Mouse (Mus musculus) kidney, adult 2 months (tissue): ENCODE data around the gene Sgf29. TPM values are rescaled to one million over a fixed set of nuclear protein-coding genes. Genes with fewer than 3 reads are reported as not detected.

Experiments
- DNase-seq: peaks from one replicate; pipeline ENCODE4 v3.0.0; 2021
- H3K27ac ChIP-seq: fragments of 200-500 bp; 2 replicates; pipeline ENCODE4 v1.5.1; 2012; ENCODE audit warnings: low read depth, low read length, control low read depth, inconsistent platforms; ENCODE audit not compliant: insufficient read depth
- H3K27me3 ChIP-seq: fragments of 200-500 bp; replicated peaks from 2 replicates; pipeline ENCODE4 v1.6.1; 2012; ENCODE audit warnings: mild to moderate bottlenecking, moderate library complexity, low read length, inconsistent platforms; ENCODE audit not compliant: control insufficient read depth, insufficient read depth
- H3K36me3 ChIP-seq: fragments of 200-500 bp; 2 replicates; pipeline ENCODE4 v1.6.1; 2012; ENCODE audit warnings: mild to moderate bottlenecking, moderate library complexity, low read length, inconsistent platforms; ENCODE audit not compliant: control insufficient read depth, insufficient read depth
- H3K4me1 ChIP-seq: fragments of 200-500 bp; 2 replicates; pipeline ENCODE4 v1.6.1; 2011; ENCODE audit warnings: low read length; ENCODE audit not compliant: control insufficient read depth, insufficient read depth
- H3K4me3 ChIP-seq: fragments of 200-500 bp; 2 replicates; pipeline ENCODE4 v1.5.1; 2011; ENCODE audit warnings: mild to moderate bottlenecking, low read depth, low read length, control low read depth; ENCODE audit not compliant: insufficient read depth
- CTCF ChIP-seq: fragments of 200-500 bp; conservative IDR thresholded peaks from 2 replicates; pipeline ENCODE4 v1.5.1; 2011; ENCODE audit warnings: low read depth, mild to moderate bottlenecking, control low read depth, low read length, moderate library complexity, mixed read lengths; ENCODE audit not compliant: insufficient read depth, insufficient read length
- POLR2A ChIP-seq: fragments of 200-500 bp; IDR thresholded peaks from one replicate; pipeline ENCODE4 v1.6.1; 2011; ENCODE audit warnings: low read depth, low read length, control low read depth
- WGBS: fragments of 180-500 bp; shearing (Covaris S2); methylation state at CpG from one replicate; pipeline ENCODE4 v1.1.7; 2018; 5-methylcytosine and 5-hydroxymethylcytosine counted together
- polyA plus RNA-seq: library from polyadenylated mRNA; depleted of rRNA; stranded (reverse); fragments of >200 nt; gene quantifications from 2 replicates; pipeline ENCODE4 v1.2.3, GENCODE M21; 2012; rRNA removed

Gene Sgf29
- polyA plus RNA-seq, 1 experiment: 28.1 TPM

DNA sequence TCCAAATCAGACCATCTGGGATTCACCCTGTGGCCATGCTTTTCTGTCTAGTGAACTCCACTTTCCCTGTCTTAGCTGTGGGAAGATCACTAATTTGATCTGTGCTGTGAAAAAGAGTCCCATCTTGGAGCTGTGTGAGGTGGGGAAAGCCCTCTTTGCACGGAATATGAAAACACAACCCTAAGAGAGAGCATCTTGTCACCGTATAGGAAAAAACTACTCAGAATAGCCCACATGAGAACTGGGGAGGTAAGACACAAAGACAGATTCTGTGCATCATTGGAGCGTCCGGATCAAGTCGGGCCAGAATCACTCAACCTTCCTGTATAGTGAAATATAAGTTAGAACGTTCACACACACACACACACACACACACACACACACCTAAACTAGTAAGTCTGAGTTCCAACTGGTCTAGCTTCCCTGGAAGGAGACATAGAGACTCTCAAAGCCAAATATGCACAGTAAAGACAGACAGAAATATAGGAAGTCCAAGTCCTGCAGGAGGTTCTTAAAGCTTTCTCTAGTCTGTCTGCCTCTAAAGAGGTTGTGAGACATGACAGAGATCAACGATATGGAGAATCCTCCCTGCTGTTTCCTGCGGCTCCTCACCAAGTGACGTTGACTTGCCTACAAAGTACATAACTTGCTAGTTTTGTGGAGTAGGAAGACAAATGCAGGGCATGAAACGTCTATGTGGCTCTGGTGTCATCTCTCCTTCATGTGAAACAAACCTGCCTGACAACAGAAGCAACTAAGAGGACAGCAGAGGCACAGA, 59.3 kb downstream of the Sgf29 start:
- 0 out of 2 replicates have a peak, but pooled peaks cover 2% of the 10 kb centered on the region for H3K27me3 ChIP-seq
- H3K27ac ChIP-seq: no peak overlapping the region
- DNase-seq: no peak
- H3K4me3 ChIP-seq: no peak overlapping the region
- no peaks in the 10 kb centered on the region for H3K4me1 ChIP-seq
- WGBS: 81% methylated on average over 10 of the region's 10 CpGs
- H3K36me3 ChIP-seq: no peaks in the 10 kb centered on the region
- TF ChIP-seq CTCF (no peak), POLR2A (no peak)

DNA sequence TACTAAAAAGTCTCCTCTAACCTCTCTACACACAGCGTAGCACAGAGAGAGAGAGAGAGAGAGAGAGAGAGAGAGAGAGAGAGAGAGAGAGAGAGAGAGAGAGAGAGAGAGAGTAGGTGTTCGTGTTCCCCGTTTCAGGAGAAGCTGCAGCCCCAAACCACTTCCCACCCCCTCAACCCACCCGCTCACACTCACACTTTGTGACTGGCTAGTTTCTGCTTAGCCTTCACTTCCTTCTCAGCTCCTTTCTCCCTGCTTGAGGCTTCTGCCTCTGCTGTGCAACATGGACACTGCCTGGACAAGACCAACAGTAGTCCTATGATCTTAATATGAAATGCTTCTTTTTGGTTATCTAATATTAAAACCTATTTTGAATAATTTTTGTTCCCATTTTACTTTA, 61.2 kb downstream of the Sgf29 start:
- H3K36me3 ChIP-seq: no peaks in the 10 kb centered on the region
- H3K4me3 ChIP-seq: no peak overlapping the region
- DNase-seq: no peak
- no peaks in the 10 kb centered on the region for H3K4me1 ChIP-seq
- 79% methylated on average over 4 of the region's 4 CpGs for WGBS
- no peak for TF ChIP-seq CTCF
- no peak for TF ChIP-seq POLR2A
- no peaks in the 10 kb centered on the region for H3K27me3 ChIP-seq
- no peak overlapping the region for H3K27ac ChIP-seq

DNA sequence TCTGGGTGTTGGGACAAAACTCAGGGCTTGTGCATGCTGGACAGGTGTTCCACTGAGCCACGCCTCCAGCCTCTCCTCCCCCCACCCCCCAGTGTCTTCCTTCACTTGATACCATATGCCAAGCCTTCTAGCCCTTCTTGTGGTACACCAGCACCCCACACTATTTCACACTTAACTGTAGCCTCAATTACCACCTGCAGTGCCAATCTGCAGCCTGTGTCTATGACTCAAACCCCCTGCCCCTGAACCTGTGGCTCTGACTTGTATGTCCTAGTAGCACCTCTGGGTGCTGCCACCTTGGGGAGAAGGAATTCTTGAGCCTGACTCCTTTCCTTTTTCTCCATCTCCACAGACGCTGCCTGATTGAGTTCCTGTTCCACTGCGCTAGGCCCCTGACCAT, 62.8 kb downstream of the Sgf29 start:
- WGBS: 85% methylated on average over 3 of the region's 3 CpGs
- TF ChIP-seq CTCF (no peak), POLR2A (no peak)
- H3K36me3 ChIP-seq: no peaks in the 10 kb centered on the region

DNA sequence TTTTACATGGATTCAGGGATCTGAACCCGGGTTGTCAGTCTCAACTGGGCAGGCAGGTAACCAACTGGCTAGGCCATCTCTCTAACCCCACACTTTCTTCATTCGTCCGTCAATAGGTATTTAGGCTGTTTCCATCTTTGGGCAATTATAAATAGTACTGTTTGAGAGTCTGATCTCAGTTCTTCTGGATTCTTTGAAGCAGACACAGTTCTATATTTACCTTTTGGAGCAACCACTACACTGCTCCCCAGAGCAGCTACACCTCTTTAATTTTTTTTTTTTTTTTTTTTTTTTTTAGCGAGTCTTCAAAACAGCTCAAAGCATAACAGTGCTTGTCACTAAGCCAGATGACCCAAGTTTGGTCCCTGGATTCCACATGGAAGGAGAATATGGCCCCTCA, 66.6 kb downstream of the Sgf29 start:
- Histone ChIP-seq H3K36me3 (no peaks in the 10 kb centered on the region), H3K27me3 (no peaks in the 10 kb centered on the region), H3K27ac (no peak overlapping the region), H3K4me3 (no peak overlapping the region), H3K4me1 (no peaks in the 10 kb centered on the region)
- no peak for DNase-seq
- TF ChIP-seq CTCF (no peak), POLR2A (no peak)
- 87% methylated on average over 4 of the region's 4 CpGs for WGBS

More for the DNA sequence above, 62.8 kb downstream of the Sgf29 start:
- no peaks in the 10 kb centered on the region for H3K27me3 ChIP-seq
- DNase-seq: no peak
- H3K4me1 ChIP-seq: no peaks in the 10 kb centered on the region
- H3K27ac ChIP-seq: no peak overlapping the region
- H3K4me3 ChIP-seq: no peak overlapping the region

DNA sequence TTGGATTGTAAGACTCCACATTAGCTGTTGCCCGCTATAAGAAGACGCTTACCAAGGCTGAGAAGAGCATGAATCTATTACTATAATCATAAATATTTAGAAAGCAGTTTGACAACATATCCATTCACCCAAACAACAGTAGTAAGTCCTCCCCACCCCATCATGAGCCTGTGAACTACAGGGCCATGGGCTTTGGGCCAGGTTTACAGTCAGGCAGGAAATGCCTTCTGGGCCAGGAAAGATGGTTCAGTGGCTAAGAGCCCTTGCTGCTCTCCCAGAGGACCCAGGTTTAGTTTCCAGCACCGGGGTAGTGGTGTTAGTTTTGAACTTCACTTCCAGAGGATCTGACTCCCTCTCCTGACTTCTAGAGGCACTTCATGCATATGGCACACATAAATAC, 68.5 kb downstream of the Sgf29 start:
- TF ChIP-seq POLR2A (no peak), CTCF (no peak)
- no peaks in the 10 kb centered on the region for H3K27me3 ChIP-seq
- no peak overlapping the region for H3K27ac ChIP-seq
- H3K4me3 ChIP-seq: no peak overlapping the region
- WGBS: 80% methylated on average over 3 of the region's 3 CpGs
- DNase-seq: no peak
- no peaks in the 10 kb centered on the region for H3K4me1 ChIP-seq
- no peaks in the 10 kb centered on the region for H3K36me3 ChIP-seq

DNA sequence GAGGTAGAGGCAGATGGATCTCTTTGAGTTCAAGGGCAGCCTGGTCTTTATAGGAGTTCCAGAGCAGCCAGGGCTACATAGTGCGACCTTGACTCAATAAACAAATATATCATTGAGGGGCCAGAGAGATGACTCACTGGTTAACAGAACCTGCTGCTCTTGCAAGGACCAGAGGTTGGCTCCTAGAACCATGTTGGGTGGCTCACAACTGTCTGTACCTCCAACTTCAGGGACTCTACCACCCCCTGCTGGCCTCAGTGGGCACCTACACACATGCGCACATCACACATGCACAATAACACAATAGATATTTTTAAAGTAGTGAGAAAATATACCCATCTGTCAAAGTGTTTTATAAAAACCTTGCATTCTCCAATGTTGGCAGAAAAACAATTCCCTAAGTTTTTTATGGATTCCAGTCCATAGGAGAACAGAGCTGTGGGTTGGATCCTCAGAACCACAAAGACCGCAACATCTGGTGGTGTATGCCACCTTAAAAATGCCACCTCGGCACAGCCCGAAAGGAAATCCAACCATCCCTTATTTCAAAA, 69.8 kb downstream of the Sgf29 start:
- Histone ChIP-seq H3K4me1 (no peaks in the 10 kb centered on the region), H3K27me3 (no peaks in the 10 kb centered on the region), H3K4me3 (no peak overlapping the region), H3K36me3 (no peaks in the 10 kb centered on the region), H3K27ac (no peak overlapping the region)
- 93% methylated on average over 5 of the region's 5 CpGs for WGBS
- TF ChIP-seq POLR2A (no peak), CTCF (0 out of 2 replicates have a peak, but pooled peaks have one; percentile 21)
- DNase-seq: no peak

DNA sequence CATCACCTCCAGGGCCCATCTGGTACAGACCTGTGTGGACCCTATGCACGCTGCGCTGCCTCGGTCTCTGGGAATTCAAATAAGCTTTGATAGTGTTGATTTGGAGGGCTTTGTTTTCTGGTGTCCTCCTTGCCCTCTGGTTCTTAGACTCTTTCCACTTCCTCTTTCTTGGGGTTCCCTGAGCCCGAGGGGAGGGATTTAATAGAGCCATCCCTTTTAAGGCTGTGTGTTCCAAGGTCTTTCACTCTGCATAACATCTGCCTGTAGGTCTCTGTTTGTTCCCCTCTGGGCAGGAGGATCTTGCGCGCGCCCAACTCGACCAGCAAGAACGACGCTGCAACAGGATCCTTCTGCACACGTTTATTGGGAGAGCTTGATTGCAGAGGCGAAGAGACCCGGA, 72.5 kb downstream of the Sgf29 start:
- Histone ChIP-seq H3K4me3 (no peak overlapping the region), H3K36me3 (no peaks in the 10 kb centered on the region), H3K4me1 (no peaks in the 10 kb centered on the region), H3K27ac (no peak overlapping the region), H3K27me3 (no peaks in the 10 kb centered on the region)
- WGBS: 89% methylated on average over 13 of the region's 13 CpGs
- DNase-seq: no peak
- TF ChIP-seq POLR2A: no peak
- no peak for TF ChIP-seq CTCF

Other genes starting within 250 kb of the Sgf29 start
- 0.48 and 8.4 TPM in 2 replicates for gene Cd19, start 234.4 kb upstream of the Sgf29 start, polyA plus RNA-seq
- 24.7 and 25.7 TPM in 2 replicates for gene Rabep2, start 220.6 kb upstream of the Sgf29 start, polyA plus RNA-seq
- gene Atp2a1, start 186.2 kb upstream of the Sgf29 start, polyA plus RNA-seq: 0.35 and 144 TPM in 2 replicates
- 62.8 and 71.7 TPM in 2 replicates for gene Sh2b1, start 173.9 kb upstream of the Sgf29 start, polyA plus RNA-seq
- gene Tufm, start 161.9 kb upstream of the Sgf29 start, polyA plus RNA-seq: 219 and 227 TPM in 2 replicates
- 70.6 and 90.5 TPM in 2 replicates for gene Atxn2l, start 145.9 kb upstream of the Sgf29 start, polyA plus RNA-seq
- 105 TPM in 2 replicates for gene Eif3c, start 82.9 kb upstream of the Sgf29 start, polyA plus RNA-seq
- 1.2 and 1.5 TPM in 2 replicates for gene Apobr, start 64.4 kb upstream of the Sgf29 start, polyA plus RNA-seq
- gene Cln3, start 63.5 kb upstream of the Sgf29 start, polyA plus RNA-seq: 117 and 120 TPM in 2 replicates
- 0.13 TPM in 1 of 2 replicates, not detected in the other for gene Il27, start 54.4 kb upstream of the Sgf29 start, polyA plus RNA-seq
- gene Nupr1, start 18.4 kb upstream of the Sgf29 start, polyA plus RNA-seq: 29.2 and 36.4 TPM in 2 replicates
- 29.0 and 30.1 TPM in 2 replicates for gene Sult1a1, start 27.1 kb downstream of the Sgf29 start, polyA plus RNA-seq
- gene Bola2, start 46.1 kb downstream of the Sgf29 start, polyA plus RNA-seq: 63.9 and 67.2 TPM in 2 replicates
- gene Slx1b, start 46.5 kb downstream of the Sgf29 start, polyA plus RNA-seq: 13.1 and 17.2 TPM in 2 replicates
- gene Coro1a, start 58.5 kb downstream of the Sgf29 start, polyA plus RNA-seq: 22.7 and 71.6 TPM in 2 replicates
- gene Mapk3, start 110.3 kb downstream of the Sgf29 start, polyA plus RNA-seq: 210 and 216 TPM in 2 replicates
- 58.2 and 61.4 TPM in 2 replicates for gene Gdpd3, start 117.0 kb downstream of the Sgf29 start, polyA plus RNA-seq
- gene Ypel3, start 127.6 kb downstream of the Sgf29 start, polyA plus RNA-seq: 290 and 371 TPM in 2 replicates
- gene Tbx6, start 132.2 kb downstream of the Sgf29 start, polyA plus RNA-seq: 2.1 and 2.2 TPM in 2 replicates
- 135 and 145 TPM in 2 replicates for gene Ppp4c, start 143.2 kb downstream of the Sgf29 start, polyA plus RNA-seq
- 4.2 and 6.3 TPM in 2 replicates for gene Fam57b, start 148.4 kb downstream of the Sgf29 start, polyA plus RNA-seq
- gene 4930451I11Rik, start 182.3 kb downstream of the Sgf29 start, polyA plus RNA-seq: 0.46 TPM in 1 of 2 replicates, not detected in the other
- 0.15 and 0.33 TPM in 2 replicates for gene Doc2a, start 198.1 kb downstream of the Sgf29 start, polyA plus RNA-seq
- 4.2 and 6.6 TPM in 2 replicates for gene Hirip3, start 212.7 kb downstream of the Sgf29 start, polyA plus RNA-seq
- 39.6 and 47.0 TPM in 2 replicates for gene Ino80e, start 213.1 kb downstream of the Sgf29 start, polyA plus RNA-seq
- 56.5 and 75.2 TPM in 2 replicates for gene Taok2, start 235.4 kb downstream of the Sgf29 start, polyA plus RNA-seq